In the genomic region with DNA sequence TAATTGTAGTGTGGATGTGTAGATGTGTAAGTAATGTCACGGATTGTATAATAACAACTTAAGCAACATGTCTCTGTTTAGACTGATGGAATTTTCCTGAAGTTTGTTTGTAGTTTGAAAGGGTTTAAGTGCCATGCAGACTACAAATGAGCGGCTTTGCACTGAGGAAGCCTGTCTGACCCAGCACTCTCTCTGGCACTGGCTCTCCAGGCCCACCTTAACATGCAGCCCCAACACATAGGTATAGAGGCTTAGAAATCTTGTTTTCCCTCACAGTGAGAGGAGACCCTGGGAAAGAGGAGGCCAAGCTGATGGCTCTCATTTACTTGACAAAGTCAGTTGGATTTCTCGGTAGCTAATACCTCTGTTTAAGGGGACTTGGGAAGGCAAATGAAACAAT, we compare ENCODE assay signal across 8 mouse cellular contexts. TPM values are rescaled to one million over a fixed set of nuclear protein-coding genes. Genes with fewer than 3 reads are reported as not detected.
DNase-seq lines count a peak whose midpoint lies in the region; ATAC-seq and TF ChIP-seq lines count a peak whose summit lies in the region.

No protein-coding gene starts in this region.

- no peak for DNase-seq in left cerebral cortex, adult 2 months (ENCODE audit: extremely low spot score in 1 of 2, low spot score in 2 of 2)
- DNase-seq in left cerebral cortex, adult 11 months (ENCODE audit: low spot score): no peak
- DNase-seq in hindbrain, postnatal 0 days (ENCODE audit: low spot score): no peak
- DNase-seq in spleen, postnatal 10 days (ENCODE audit: low spot score in 2 of 2): no peak
- DNase-seq in ovary, postnatal 10 days (ENCODE audit: low spot score): no peak
- no peak for DNase-seq in adrenal gland, adult 18-20 months (ENCODE audit: low spot score in 2 of 2)

- H3K4me2 ChIP-seq in forebrain, embryonic 12.5 days: peak overlapping the region; percentile 70
- H3K4me2 ChIP-seq in hindbrain, postnatal 0 days (ENCODE audit: low read depth, low read length): peak overlapping the region; percentile 74
- peak overlapping the region; percentile 70 for H3K4me2 ChIP-seq in neural tube, embryonic 13.5 days

- H3K36me3 ChIP-seq in forebrain, embryonic 12.5 days (replicated peaks): no peaks in the 10 kb centered on the region
- H3K36me3 ChIP-seq in hindbrain, postnatal 0 days (ENCODE audit: insufficient read depth, low read length): no peaks in the 10 kb centered on the region
- H3K36me3 ChIP-seq in neural tube, embryonic 13.5 days: no peaks in the 10 kb centered on the region

- 8% methylated on average over 3 of the region's 3 CpGs for WGBS in forebrain, embryonic 12.5 days
- WGBS in hindbrain, postnatal 0 days: 30% methylated on average over 3 of the region's 3 CpGs
- 24% methylated on average over 3 of the region's 3 CpGs for WGBS in neural tube, embryonic 13.5 days

- no peaks in the 10 kb centered on the region for H3K9me3 ChIP-seq in forebrain, embryonic 12.5 days
- H3K9me3 ChIP-seq in hindbrain, postnatal 0 days (ENCODE audit: low read length): no peaks in the 10 kb centered on the region
- no peaks in the 10 kb centered on the region for H3K9me3 ChIP-seq in neural tube, embryonic 13.5 days

- H3K4me1 ChIP-seq in forebrain, embryonic 12.5 days: peaks cover 26% of the 10 kb centered on the region
- peaks cover 16% of the 10 kb centered on the region; the same call in 1 of the 2 replicates for H3K4me1 ChIP-seq in hindbrain, postnatal 0 days (ENCODE audit: insufficient read depth, low read length)
- H3K4me1 ChIP-seq in neural tube, embryonic 13.5 days (replicated peaks): peaks cover 27% of the 10 kb centered on the region

- intact Hi-C loops in left cerebral cortex, adult 2 months (cut with DNase I): loop anchor here (2.0 to 10.0 kb wide), 2 partner anchors 14 to 946 kb away; partner anchors contain the start of gene Nfia

- no peak for ATAC-seq in forebrain, embryonic 12.5 days (ENCODE audit: low FRiP score)
- no peak for ATAC-seq in hindbrain, postnatal 0 days
- no peak for ATAC-seq in neural tube, embryonic 13.5 days (ENCODE audit: low read depth)

- peak overlapping the region; percentile 90; the same call in 1 of the 2 replicates for H3K27ac ChIP-seq in left cerebral cortex, adult 2 months
- H3K27ac ChIP-seq in forebrain, embryonic 12.5 days: peak overlapping the region; percentile 75
- peak overlapping the region; percentile 92 for H3K27ac ChIP-seq in hindbrain, postnatal 0 days
- peak overlapping the region; percentile 85 for H3K27ac ChIP-seq in neural tube, embryonic 13.5 days (replicated peaks)

- no peak for TF ChIP-seq CTCF in left cerebral cortex, adult 2 months (IDR thresholded peaks at IDR 0.05)
- TF ChIP-seq CTCF in hindbrain, postnatal 0 days (IDR thresholded peaks at IDR 0.05; ENCODE audit: low read depth): no peak

- no peak overlapping the region; the same call in 1 of the 2 replicates for H3K4me3 ChIP-seq in left cerebral cortex, adult 2 months
- H3K4me3 ChIP-seq in forebrain, embryonic 12.5 days (replicated peaks): peak overlapping the region; percentile 45
- peak overlapping the region; percentile 56 for H3K4me3 ChIP-seq in hindbrain, postnatal 0 days (ENCODE audit: low read length)
- peak overlapping the region; percentile 47 for H3K4me3 ChIP-seq in neural tube, embryonic 13.5 days

- peaks cover 34% of the 10 kb centered on the region for H3K27me3 ChIP-seq in forebrain, embryonic 12.5 days
- H3K27me3 ChIP-seq in hindbrain, postnatal 0 days (ENCODE audit: insufficient read depth, low read length): no peaks in the 10 kb centered on the region
- H3K27me3 ChIP-seq in neural tube, embryonic 13.5 days: peaks cover 21% of the 10 kb centered on the region

- H3K9ac ChIP-seq in forebrain, embryonic 12.5 days: peak overlapping the region; percentile 64; the same call in 1 of the 2 replicates
- H3K9ac ChIP-seq in hindbrain, postnatal 0 days (replicated peaks; ENCODE audit: low read length): peak overlapping the region; percentile 65
- H3K9ac ChIP-seq in neural tube, embryonic 13.5 days: peak overlapping the region; percentile 70

RNA-seq across cellular contexts. Expression of gene Nfia, which starts 13.9 kb away (rescaled TPM):
- 10 to 100 TPM; 58.1 to 62.5 TPM for total RNA-seq in left cerebral cortex, adult 2 months (2021)
- polyA plus RNA-seq in forebrain, embryonic 12.5 days (2016; fragmentation: Nextera tagmentation; extraction: Ambion mirVana): 62.1 and 67.2 TPM in 2 replicates
- 73.5 and 97.2 TPM in 2 replicates for total RNA-seq in hindbrain, postnatal 0 days (2014; rRNA removed)
- 71.0 and 76.8 TPM in 2 replicates for polyA plus RNA-seq in hindbrain, postnatal 0 days (2015; fragmentation: Nextera tagmentation; extraction: Ambion mirVana)
- 45.1 and 51.6 TPM in 2 replicates for polyA plus RNA-seq in neural tube, embryonic 13.5 days (2015; fragmentation: Nextera tagmentation; extraction: Ambion mirVana)
- total RNA-seq in adrenal gland, adult 18-20 months (2021): 100 to 1,000 TPM; 109 to 132 TPM

RNA-seq across cellular contexts. Expression of gene E130114P18Rik, which starts 19.2 kb away (rescaled TPM):
- 1 to 10 TPM; 3.7 to 4.9 TPM for total RNA-seq in left cerebral cortex, adult 2 months (2021)
- 50.8 and 52.3 TPM in 2 replicates for polyA plus RNA-seq in forebrain, embryonic 12.5 days (2016; fragmentation: Nextera tagmentation; extraction: Ambion mirVana)
- total RNA-seq in hindbrain, postnatal 0 days (2014; rRNA removed): 17.1 and 22.3 TPM in 2 replicates
- polyA plus RNA-seq in hindbrain, postnatal 0 days (2015; fragmentation: Nextera tagmentation; extraction: Ambion mirVana): 31.6 and 37.8 TPM in 2 replicates
- polyA plus RNA-seq in neural tube, embryonic 13.5 days (2015; fragmentation: Nextera tagmentation; extraction: Ambion mirVana): 22.0 and 30.7 TPM in 2 replicates
- total RNA-seq in adrenal gland, adult 18-20 months (2021): under 1 TPM; 0.26 to 0.27 TPM
